Mouse (Mus musculus): ENCODE measurements around the gene Slc17a2.
"Not testable (repeated sequence)": the region's sequence is repeated elsewhere in the genome, so short reads cannot be mapped to it uniquely, and the experiment has no call there.

Gene Slc17a2
- long read RNA-seq, experiment 1: 0 reads
- long read RNA-seq, experiment 2: 0 reads

DNA sequence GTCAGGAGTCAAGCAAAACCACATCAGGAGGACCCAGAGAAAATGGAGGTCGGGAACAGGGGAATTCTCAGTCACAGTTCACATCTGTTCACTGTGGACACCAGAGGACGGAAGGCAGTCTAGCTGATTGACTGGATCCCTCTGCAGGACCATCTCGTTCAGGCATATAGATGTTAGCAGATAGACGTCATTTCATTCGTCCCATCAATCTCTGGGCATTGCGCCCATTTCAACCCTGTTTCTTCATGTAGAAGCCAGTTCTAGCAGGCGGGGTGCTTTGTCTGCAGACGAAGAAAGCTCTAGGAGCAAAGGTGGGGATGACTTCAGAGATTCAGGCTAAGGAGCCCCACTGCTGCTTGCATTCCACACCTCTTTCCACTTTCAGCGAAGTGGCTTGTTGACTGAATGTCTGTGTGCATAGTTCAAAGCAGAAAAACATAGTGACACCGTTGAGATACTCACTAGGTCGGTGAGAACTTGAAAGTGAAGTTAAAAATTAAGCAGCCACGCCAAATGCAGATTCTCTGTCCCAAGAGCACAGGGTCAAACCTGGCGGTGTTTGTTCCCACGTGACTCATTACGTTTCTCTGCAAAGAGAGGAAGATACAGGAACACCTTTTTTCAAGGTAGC lies at the start of gene Slc17a2:
Gene Slc17a2, plus strand, starts transcription at position 572 of the 631 bp plus-strand sequence.
- intact Hi-C loops (cut with DNase I): no loop called here

- intact Hi-C loops (cut with DNase I): no loop called here
These were observed 49.5 kb upstream of the Slc17a2 start for GRCm38 (mm10) chr13:23757211-23757773.

DNA sequence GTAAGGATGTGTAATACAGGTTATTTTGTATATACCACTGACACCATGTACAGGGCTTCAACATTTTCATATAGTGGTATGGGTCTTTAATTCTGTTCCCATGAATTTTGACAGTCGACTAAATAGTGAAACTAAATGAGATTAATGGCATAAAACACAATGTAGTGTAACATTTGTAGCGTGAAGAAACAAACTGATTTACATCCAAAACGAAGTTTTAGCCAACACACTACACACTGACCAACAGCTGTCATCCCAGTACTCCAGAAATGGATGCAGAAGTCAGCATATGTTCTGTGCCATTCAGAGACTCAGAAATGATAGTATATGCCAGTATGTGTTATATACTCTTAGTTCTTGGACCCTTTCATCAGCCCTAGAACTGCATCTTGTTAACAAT lies 48.9 kb upstream of the Slc17a2 start:
- intact Hi-C loops (cut with DNase I): no loop called here

GRCm38 (mm10) chr13:23759251-23759771 lies 47.5 kb upstream of the Slc17a2 start:
- intact Hi-C loops (cut with DNase I): no loop called here

- intact Hi-C loops (cut with DNase I): loop anchor here (5.0 kb wide), 1 partner anchor 178 kb away; the partner anchor contains the start of gene Hist1h4d
These were observed 46.9 kb upstream of the Slc17a2 start for GRCm38 (mm10) chr13:23759916-23760239.

DNA sequence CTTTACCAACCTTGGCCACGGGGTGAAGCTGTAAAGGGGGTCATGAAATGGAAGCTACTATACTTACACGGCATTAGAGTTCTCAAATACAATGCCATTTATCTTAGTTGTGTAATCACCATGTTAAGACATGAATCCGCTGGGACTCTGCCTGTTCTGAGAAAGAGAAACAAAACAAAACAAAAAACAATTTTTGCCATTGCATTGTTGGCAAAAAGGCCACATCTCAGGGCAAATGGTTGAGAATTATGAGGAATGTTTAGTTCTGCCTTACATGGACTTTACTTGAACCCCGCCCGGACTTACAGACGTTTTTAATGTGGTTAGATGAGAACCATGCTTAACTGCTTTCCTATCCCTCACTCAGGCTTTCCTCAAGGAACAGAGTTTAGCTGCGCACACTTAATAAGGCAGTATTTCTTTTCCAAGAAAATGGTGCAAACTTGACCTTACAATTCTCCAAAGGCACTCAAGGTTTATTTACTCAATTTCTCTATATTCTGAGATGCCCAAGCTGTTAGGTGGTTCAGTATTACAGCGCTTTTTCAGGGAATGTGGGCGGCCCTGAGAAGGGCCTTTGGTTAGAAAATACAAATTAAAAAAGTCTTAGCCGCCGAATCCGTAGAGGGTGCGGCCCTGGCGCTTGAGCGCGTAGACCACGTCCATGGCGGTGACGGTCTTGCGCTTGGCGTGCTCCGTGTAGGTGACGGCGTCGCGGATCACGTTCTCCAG lies 46.4 kb upstream of the Slc17a2 start:
- intact Hi-C loops (cut with DNase I): loop anchor here (5.0 kb wide), 1 partner anchor 178 kb away; the partner anchor contains the start of gene Hist1h4d

DNA sequence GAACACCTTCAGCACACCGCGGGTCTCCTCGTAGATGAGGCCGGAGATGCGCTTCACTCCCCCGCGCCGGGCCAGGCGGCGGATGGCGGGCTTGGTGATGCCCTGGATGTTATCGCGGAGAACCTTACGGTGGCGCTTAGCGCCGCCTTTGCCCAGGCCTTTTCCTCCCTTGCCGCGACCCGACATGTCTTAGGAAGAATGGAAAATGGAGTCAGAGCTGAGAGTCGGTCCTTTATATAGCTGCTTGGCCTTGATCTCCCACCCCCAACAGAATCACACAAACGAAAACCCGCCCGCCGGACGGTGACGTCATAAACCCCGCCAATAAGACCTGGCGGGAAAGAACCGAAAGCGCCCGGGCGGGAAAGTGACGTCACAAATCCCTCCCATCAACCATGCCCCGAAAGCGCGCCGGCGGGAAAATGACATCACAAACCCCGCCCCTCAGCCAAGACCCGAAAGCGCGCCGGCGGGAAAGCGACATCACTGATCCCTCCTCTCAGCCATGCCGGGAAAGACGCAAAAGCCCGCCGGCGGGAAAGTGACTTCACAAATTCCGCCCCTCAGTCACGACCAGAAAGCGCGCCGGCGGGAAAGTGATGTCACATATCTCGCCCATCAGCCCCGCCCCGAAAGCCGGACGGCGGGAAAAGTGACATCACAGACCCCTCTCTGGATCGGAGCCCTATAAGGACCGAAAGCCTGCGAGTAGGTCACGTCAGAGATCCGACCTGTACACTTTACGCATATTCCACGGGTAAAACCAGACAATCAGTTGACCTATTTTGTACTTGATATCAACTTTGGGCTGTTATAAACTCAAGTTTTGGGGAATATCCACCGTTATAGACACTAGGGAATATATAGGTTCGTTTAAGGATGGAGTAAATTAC lies 45.6 kb upstream of the Slc17a2 start, which contains the start of gene Hist1h4a:
Gene Hist1h4a, minus strand, starts transcription at position 259 of the 893 bp plus-strand sequence.
- intact Hi-C loops (cut with DNase I): loop anchor here (5.0 kb wide), 1 partner anchor 179 kb away; the partner anchor contains the start of gene Hist1h4d

GRCm38 (mm10) chr13:23761871-23762821 lies 44.6 kb upstream of the Slc17a2 start, which contains the start of gene Hist1h3a:
TSS of gene Hist1h3a (minus strand) at chr13:23762386.
- intact Hi-C loops (cut with DNase I): loop anchor here (5.0 kb wide), 1 partner anchor 180 kb away; the partner anchor contains the start of gene Hist1h4d

DNA sequence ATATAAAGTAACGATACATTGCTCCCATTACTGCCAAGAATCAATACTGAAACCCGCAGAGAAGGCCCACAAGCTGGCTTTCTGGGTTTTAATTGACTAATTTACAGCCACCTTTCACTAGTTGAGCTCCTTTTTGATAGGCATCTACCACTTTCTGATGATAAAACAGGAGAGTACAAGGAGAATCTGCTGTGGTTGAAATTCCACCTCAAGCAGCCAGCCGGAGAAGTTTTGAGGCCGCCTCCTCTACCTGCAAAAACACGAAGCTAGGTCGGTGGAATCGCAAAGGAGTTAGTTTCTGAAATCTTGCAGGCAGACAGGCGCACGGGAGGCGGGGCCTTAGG lies 43.6 kb upstream of the Slc17a2 start:
- intact Hi-C loops (cut with DNase I): loop anchor here (5.0 kb wide), 1 partner anchor 181 kb away; the partner anchor contains the start of gene Hist1h4d

GRCm38 (mm10) chr13:23763586-23764323 lies 43.0 kb upstream of the Slc17a2 start, which contains the start of gene Hist1h1a:
TSS of gene Hist1h1a (plus strand) at chr13:23763666.
- intact Hi-C loops (cut with DNase I): loop anchor here (5.0 kb wide), 1 partner anchor 181 kb away; the partner anchor contains the start of gene Hist1h4d

DNA sequence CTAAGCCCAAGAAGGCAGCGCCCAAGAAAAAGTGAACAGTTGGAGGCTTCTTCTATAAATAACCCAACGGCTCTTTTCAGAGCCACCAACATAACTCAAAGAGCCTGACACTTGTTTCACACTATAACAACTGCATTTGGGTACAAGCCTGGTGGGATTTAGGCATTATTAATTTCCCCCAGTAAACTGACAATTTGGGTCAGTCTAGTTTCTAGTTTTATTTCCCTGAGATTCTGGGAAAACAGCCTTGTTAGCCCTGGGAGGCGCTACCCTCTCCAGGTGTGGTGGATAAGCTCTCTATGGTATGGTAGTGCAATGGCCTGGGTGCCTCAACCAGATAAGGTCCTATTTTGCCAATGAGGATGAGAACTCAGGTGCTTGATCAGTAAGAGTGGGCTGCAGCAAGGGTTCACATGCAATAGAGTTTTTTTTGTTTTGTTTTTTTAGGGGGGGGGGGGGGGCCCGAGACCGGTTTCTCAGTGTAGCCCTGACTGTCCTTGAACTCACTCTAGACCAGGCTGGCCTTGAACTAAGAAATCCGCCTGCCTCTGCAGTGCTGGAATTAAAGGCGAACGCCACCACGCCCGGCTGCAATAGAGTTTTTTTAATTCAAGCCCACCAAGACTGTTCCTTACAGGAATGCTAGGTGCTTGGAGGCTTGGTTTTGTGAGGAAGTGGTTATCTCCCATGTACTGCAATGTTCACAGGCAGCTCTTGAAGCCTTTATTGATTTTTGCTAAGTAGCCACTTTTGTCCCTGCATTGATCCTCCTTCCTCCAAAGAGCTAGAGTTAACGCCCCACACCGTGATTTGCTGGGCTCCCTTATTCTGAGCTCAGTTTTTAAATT lies 42.2 kb upstream of the Slc17a2 start:
- intact Hi-C loops (cut with DNase I): loop anchor here (5.0 kb wide), 1 partner anchor 182 kb away; the partner anchor contains the start of gene Hist1h4d

DNA sequence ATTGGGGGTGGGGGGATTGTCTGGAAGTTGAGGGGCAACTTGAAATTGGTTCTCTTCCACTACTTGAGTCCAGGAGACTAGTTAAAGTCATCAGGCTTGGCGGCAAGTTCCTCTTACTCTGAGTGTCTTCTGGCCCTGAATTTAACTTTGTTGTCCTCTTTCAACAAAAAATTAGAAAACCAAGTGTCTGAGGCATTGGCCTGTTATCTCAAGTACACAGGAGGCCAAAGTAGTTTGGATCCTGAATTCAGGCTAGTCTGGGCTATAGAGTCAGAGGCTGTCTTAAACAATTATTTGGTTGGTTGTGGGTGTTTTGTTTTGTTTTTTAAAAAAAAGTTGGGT lies 41.6 kb upstream of the Slc17a2 start:
- intact Hi-C loops (cut with DNase I): no loop called here

DNA sequence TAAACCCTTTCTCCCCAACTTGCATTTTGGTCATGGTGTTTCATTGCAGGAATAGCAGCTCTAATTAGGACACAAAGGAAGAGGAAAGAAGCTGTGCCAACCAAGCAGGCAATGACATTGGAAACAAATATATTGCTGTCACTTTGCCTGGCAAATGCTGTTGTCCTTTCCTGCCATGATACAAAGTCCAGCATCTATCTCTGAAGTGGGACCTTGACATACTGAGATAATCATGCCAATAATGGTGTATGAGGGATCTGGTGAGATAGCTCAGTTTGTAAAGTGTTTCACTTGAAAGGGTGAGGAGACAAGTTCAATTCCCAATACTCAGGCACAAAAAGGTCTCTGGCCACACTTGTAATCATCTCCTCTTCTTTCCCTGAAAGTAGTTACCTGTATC lies 40.0 kb upstream of the Slc17a2 start:
- intact Hi-C loops (cut with DNase I): no loop called here

- intact Hi-C loops (cut with DNase I): no loop called here
These were observed 37.9 kb upstream of the Slc17a2 start for GRCm38 (mm10) chr13:23768834-23769397.

DNA sequence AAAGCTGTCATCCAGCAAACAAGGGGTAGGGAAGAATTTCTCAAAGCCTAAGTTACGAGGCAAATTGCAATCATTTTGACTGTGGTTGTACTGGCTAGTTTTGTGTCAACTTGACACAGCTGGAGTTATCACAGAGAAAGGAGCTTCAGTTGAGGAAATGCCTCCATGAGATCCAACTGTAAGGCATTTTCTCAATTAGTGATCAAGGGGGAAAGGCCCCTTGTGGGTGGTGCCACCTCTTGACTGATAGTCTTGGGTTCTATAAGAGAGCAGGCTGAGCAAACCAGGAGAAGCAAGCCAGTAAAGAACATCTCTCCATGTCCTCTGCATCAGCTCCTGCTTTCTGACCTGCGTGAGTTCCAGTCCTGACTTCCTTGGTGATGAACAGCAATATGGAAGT lies 37.2 kb upstream of the Slc17a2 start, which contains the start of gene Trim38:
Gene Trim38, plus strand, starts transcription at position 301 of the 400 bp plus-strand sequence.
- intact Hi-C loops (cut with DNase I): not testable (repeated sequence)

- intact Hi-C loops (cut with DNase I): no loop called here
These were observed 34.1 kb upstream of the Slc17a2 start for GRCm38 (mm10) chr13:23772561-23773313.

- intact Hi-C loops (cut with DNase I): no loop called here
These were observed 28.5 kb upstream of the Slc17a2 start for GRCm38 (mm10) chr13:23778339-23778738.
